Mouse (Mus musculus): ENCODE measurements at regions not wholly inside any gene's neighbourhood (a gene's known extent, or its start where the extent isn't known, plus 50 kb on each side); places are given as distances from the start of the nearest gene placed in this dataset.

GRCm38 (mm10) chr4:140320120-140320921 lies 73.7 kb upstream of the Igsf21 start:
- TF ChIP-seq TAL1 (IDR thresholded peaks at IDR 0.05; ENCODE audit: low read length) = no peak
- TF ChIP-seq GATA1 (IDR thresholded peaks at IDR 0.05; ENCODE audit: low read length) = no peak
